Mouse (Mus musculus) liver, embryonic 11.5 days (tissue): ENCODE measurements at regions not wholly inside any gene's neighbourhood (a gene's known extent, or its start where the extent isn't known, plus 50 kb on each side); places are given as distances from the start of the nearest gene placed in this dataset.
"Not testable (repeated sequence)": the region's sequence is repeated elsewhere in the genome, so short reads cannot be mapped to it uniquely, and the experiment has no call there.

Experiments used
- ATAC-seq: fragments of 200-750 bp; cut with Nextera tagmentation; replicated peaks from 2 replicates; pipeline ENCODE4 v1.8.0; 2017; ENCODE audit warnings: moderate number of reproducible peaks, mild to moderate bottlenecking, moderate TSS enrichment, moderate library complexity; ENCODE audit not compliant: low FRiP score
- DNase-seq: peaks from one replicate; pipeline ENCODE4 v3.0.0-alpha.2; 2017; ENCODE audit warnings: low spot score
- H3K27ac ChIP-seq: fragments of 300-500 bp; sonication (generic); 2 replicates; pipeline ENCODE4 v1.5.1; 2014; ENCODE audit warnings: mild to moderate bottlenecking, low read depth, low read length, control low read depth
- H3K27me3 ChIP-seq: fragments of 300-500 bp; sonication (generic); replicated peaks from 2 replicates; pipeline ENCODE4 v1.6.1; 2014; ENCODE audit warnings: low read length, mixed read lengths; ENCODE audit not compliant: control insufficient read depth, insufficient read depth
- H3K36me3 ChIP-seq: fragments of 300-500 bp; sonication (generic); 2 replicates; pipeline ENCODE4 v1.6.1; 2014; ENCODE audit warnings: mild to moderate bottlenecking, low read length, moderate library complexity, mixed read lengths; ENCODE audit not compliant: control insufficient read depth, insufficient read depth
- H3K4me1 ChIP-seq: fragments of 300-500 bp; sonication (generic); replicated peaks from 2 replicates; pipeline ENCODE4 v1.6.1; 2014; ENCODE audit warnings: low read length, mixed read lengths; ENCODE audit not compliant: control insufficient read depth, insufficient read depth
- H3K4me2 ChIP-seq: fragments of 300-500 bp; sonication (generic); 2 replicates; pipeline ENCODE4 v1.6.1; 2014; ENCODE audit warnings: mild to moderate bottlenecking, control low read depth, moderate library complexity
- H3K4me3 ChIP-seq: fragments of 300-500 bp; sonication (generic); 2 replicates; pipeline ENCODE4 v1.5.1; 2014; ENCODE audit warnings: low read depth, low read length, control low read depth
- H3K9ac ChIP-seq: fragments of 300-500 bp; sonication (generic); 2 replicates; pipeline ENCODE4 v1.6.1; 2014; ENCODE audit warnings: low read depth, low read length, control low read depth
- H3K9me3 ChIP-seq: fragments of 300-500 bp; sonication (generic); 2 replicates; pipeline ENCODE4 v1.6.1; 2016; ENCODE audit warnings: low read length, inconsistent platforms, mixed read lengths; ENCODE audit not compliant: control insufficient read depth
- WGBS: fragments of 180-500 bp; shearing (Covaris S2); extraction: QIAGEN DNeasy Blood & Tissue Kit; methylation state at CpG from one replicate; pipeline ENCODE4 v1.1.7; 2014; 5-methylcytosine and 5-hydroxymethylcytosine counted together

- Histone ChIP-seq H3K4me3 (no peak overlapping the region), H3K4me2 (no peak overlapping the region), H3K9ac (no peak overlapping the region), H3K9me3 (no peaks in the 10 kb centered on the region), H3K27ac (no peak overlapping the region), H3K27me3 (no peaks in the 10 kb centered on the region), H3K36me3 (no peaks in the 10 kb centered on the region), H3K4me1 (peaks cover 17% of the 10 kb centered on the region)
- 53% methylated on average over 4 of the region's 4 CpGs for WGBS
- DNase-seq (no peak), ATAC-seq (peak; percentile 56)
These were observed 199.1 kb upstream of the Hmga2 start for GRCm38 (mm10) chr10:120675369-120675768.

DNA sequence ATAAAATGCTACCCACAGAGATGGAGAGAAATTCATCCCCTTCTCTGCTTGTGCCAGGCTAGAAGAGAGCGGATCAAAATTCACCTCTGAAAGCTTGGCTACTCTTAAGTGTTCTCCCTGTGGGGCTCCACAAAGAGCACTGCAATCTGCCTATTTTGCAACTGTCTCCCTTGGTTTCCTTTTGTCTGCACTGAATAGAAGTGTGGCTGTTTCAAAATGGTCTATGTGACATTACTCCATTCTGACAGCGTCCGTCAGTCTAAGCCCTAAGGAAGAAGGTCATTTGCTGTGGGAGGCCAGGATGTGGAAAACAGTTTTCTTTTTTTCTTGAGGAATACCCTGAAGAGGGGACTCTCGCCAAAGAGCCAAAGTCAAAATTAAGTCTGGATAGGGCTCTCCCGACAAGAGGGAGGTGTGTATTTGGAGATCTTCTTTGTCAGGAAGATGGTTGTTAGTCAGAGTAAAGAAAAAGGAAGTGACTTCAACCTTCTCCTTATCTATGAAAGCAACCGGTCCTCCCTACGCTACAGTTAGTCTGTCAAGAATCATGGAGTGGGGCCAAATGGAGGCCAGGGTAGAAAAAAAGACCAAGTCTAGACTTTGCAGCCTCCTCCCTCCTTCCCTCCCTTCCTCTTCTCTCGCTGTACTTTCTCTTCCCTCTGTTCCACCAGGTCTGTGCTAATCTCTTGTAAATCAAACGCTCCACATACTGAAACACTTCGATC is 198.2 kb upstream of the Hmga2 start:
- Histone ChIP-seq H3K9me3 (no peaks in the 10 kb centered on the region), H3K9ac (no peak overlapping the region), H3K27ac (peak overlapping the region; percentile 4; the same call in 1 of the 2 replicates), H3K36me3 (no peaks in the 10 kb centered on the region), H3K4me1 (peaks cover 12% of the 10 kb centered on the region), H3K4me2 (0 out of 2 replicates have a peak overlapping the region, but pooled peaks have one; percentile 2), H3K27me3 (no peaks in the 10 kb centered on the region), H3K4me3 (no peak overlapping the region)
- DNase-seq (no peak), ATAC-seq (peak; percentile 69)
- WGBS: 32% methylated on average over 10 of the region's 10 CpGs

DNA sequence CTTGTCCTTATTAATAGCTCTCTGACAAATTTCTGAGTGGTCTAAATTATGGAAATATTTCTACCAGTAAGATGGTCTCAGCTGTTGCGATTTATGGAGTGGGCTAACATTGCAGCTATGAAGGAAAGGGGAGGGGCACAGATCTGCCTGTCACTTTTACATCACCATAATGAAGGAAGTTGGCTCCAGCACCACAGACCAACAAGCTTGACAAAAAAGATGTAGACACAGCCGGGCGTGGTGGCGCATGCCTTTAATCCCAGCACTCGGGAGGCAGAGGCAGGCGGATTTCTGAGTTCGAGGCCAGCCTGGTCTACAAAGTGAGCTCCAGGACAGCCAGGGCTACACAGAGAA is 191.4 kb upstream of the Hmga2 start:
- WGBS: 92% methylated on average over 7 of the region's 7 CpGs
- not testable (repeated sequence) for ATAC-seq

GRCm38 (mm10) chr10:120666985-120667677 is 190.9 kb upstream of the Hmga2 start:
- H3K9me3 ChIP-seq: no peaks in the 10 kb centered on the region
- no peak overlapping the region for H3K4me2 ChIP-seq
- no peaks in the 10 kb centered on the region for H3K36me3 ChIP-seq
- no peak overlapping the region for H3K9ac ChIP-seq
- 74% methylated on average over 12 of the region's 12 CpGs for WGBS
- H3K4me1 ChIP-seq: no peaks in the 10 kb centered on the region
- no peak overlapping the region for H3K4me3 ChIP-seq
- H3K27me3 ChIP-seq: no peaks in the 10 kb centered on the region
- H3K27ac ChIP-seq: no peak overlapping the region
- ATAC-seq (no peak), DNase-seq (no peak)

More for the DNA sequence above, 191.4 kb upstream of the Hmga2 start:
- H3K4me1 ChIP-seq, H3K9ac ChIP-seq, H3K36me3 ChIP-seq, H3K4me2 ChIP-seq, H3K9me3 ChIP-seq, H3K27ac ChIP-seq, H3K27me3 ChIP-seq, DNase-seq, H3K4me3 ChIP-seq: not testable (repeated sequence)

DNA sequence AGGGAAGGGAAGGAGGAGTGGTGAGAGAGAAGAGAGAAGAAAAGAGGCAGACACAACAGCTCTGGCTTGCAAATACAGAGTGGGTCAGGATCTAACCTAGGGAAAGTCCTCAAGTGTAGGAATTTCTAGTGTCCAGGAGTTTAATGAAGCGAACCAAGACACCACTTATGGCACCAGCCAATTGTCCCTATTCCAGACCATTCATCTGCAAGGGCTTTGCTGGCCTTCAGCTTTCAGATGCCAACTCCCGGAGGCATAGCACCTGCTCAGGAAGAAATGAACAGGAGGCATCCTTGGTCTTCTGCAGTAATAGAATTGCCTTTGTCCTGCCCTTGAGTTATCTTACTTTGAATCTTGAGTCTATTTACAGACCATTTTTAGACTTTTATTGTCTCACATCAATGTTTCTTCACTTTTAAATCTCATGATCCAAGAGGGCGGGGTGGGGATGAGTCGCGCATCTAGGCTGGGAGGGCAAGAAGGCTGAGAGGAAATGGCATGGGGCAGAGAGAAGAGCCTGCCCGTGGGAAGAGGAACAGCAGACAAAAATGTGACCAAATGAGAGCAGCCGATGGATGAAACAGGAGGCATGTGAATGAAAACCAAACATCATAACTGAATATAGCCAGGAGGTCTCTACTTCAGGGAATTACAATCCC is 190.1 kb upstream of the Hmga2 start:
- H3K4me1 ChIP-seq: no peaks in the 10 kb centered on the region
- H3K4me3 ChIP-seq: no peak overlapping the region
- H3K9me3 ChIP-seq: no peaks in the 10 kb centered on the region
- DNase-seq (no peak), ATAC-seq (no peak)
- 83% methylated on average over 7 of the region's 7 CpGs for WGBS
- no peak overlapping the region for H3K4me2 ChIP-seq
- no peak overlapping the region for H3K27ac ChIP-seq
- H3K27me3 ChIP-seq: no peaks in the 10 kb centered on the region
- no peaks in the 10 kb centered on the region for H3K36me3 ChIP-seq
- no peak overlapping the region for H3K9ac ChIP-seq

GRCm38 (mm10) chr10:120665670-120666069 is 189.4 kb upstream of the Hmga2 start:
- H3K27ac ChIP-seq: no peak overlapping the region
- no peaks in the 10 kb centered on the region for H3K9me3 ChIP-seq
- H3K4me2 ChIP-seq: no peak overlapping the region
- no peak overlapping the region for H3K4me3 ChIP-seq
- ATAC-seq: no peak
- no peak for DNase-seq
- 36% methylated on average over 5 of the region's 5 CpGs for WGBS
- no peak overlapping the region for H3K9ac ChIP-seq
- H3K36me3 ChIP-seq: no peaks in the 10 kb centered on the region
- H3K27me3 ChIP-seq: no peaks in the 10 kb centered on the region
- H3K4me1 ChIP-seq: no peaks in the 10 kb centered on the region

- no peak overlapping the region for H3K9ac ChIP-seq
- ATAC-seq (no peak), DNase-seq (no peak)
- 80% methylated on average over 5 of the region's 5 CpGs for WGBS
- no peak overlapping the region for H3K27ac ChIP-seq
- no peaks in the 10 kb centered on the region for H3K36me3 ChIP-seq
- H3K4me2 ChIP-seq: no peak overlapping the region
- H3K27me3 ChIP-seq: no peaks in the 10 kb centered on the region
- no peaks in the 10 kb centered on the region for H3K9me3 ChIP-seq
- H3K4me1 ChIP-seq: no peaks in the 10 kb centered on the region
- H3K4me3 ChIP-seq: no peak overlapping the region
These were observed 188.2 kb upstream of the Hmga2 start for GRCm38 (mm10) chr10:120664419-120664818.

- Histone ChIP-seq H3K4me2 (no peak overlapping the region), H3K4me1 (no peaks in the 10 kb centered on the region), H3K27ac (no peak overlapping the region), H3K36me3 (no peaks in the 10 kb centered on the region), H3K9me3 (no peaks in the 10 kb centered on the region), H3K27me3 (no peaks in the 10 kb centered on the region), H3K9ac (no peak overlapping the region), H3K4me3 (no peak overlapping the region)
- no peak for ATAC-seq
- no peak for DNase-seq
- WGBS: 55% methylated on average over 11 of the region's 11 CpGs
These were observed 187.1 kb upstream of the Hmga2 start for GRCm38 (mm10) chr10:120663396-120663795.
